Mouse (Mus musculus) hindbrain, embryonic 14.5 days (tissue): Measurements from ENCODE around the gene Gm5617. TPM values are rescaled to one million over a fixed set of nuclear protein-coding genes. Genes with fewer than 3 reads are reported as not detected.
"Not testable (repeated sequence)": the region's sequence is repeated elsewhere in the genome, so short reads cannot be mapped to it uniquely, and the experiment has no call there.

Experiments
- ATAC-seq: fragments of 200-750 bp; cut with Nextera tagmentation; 2 replicates; pipeline ENCODE4 v1.8.0; 2017; ENCODE audit warnings: moderate number of reproducible peaks, mild to moderate bottlenecking, moderate TSS enrichment, moderate library complexity; ENCODE audit not compliant: low FRiP score
- DNase-seq: peaks from one replicate; pipeline ENCODE4 v3.0.0-alpha.2; 2015; ENCODE audit warnings: low spot score
- H3K27ac ChIP-seq: fragments of 300-500 bp; sonication (generic); 2 replicates; pipeline ENCODE4 v1.5.1; 2014; ENCODE audit warnings: mild to moderate bottlenecking, moderate library complexity
- H3K27me3 ChIP-seq: fragments of 300-500 bp; sonication (generic); 2 replicates; pipeline ENCODE4 v1.6.1; 2014; ENCODE audit warnings: mild to moderate bottlenecking, low read length, mixed read lengths; ENCODE audit not compliant: control insufficient read depth, insufficient read depth
- H3K36me3 ChIP-seq: fragments of 300-500 bp; sonication (generic); replicated peaks from 2 replicates; pipeline ENCODE4 v1.6.1; 2014; ENCODE audit not compliant: control insufficient read depth, insufficient read depth
- H3K4me1 ChIP-seq: fragments of 300-500 bp; sonication (generic); replicated peaks from 2 replicates; pipeline ENCODE4 v1.6.1; 2014; ENCODE audit warnings: antibody characterized with exemption, low read length, mixed read lengths; ENCODE audit not compliant: control insufficient read depth, insufficient read depth
- H3K4me2 ChIP-seq: fragments of 300-500 bp; sonication (generic); replicated peaks from 2 replicates; pipeline ENCODE4 v1.6.1; 2014; ENCODE audit warnings: mild to moderate bottlenecking, moderate library complexity
- H3K4me3 ChIP-seq: fragments of 300-500 bp; sonication (generic); replicated peaks from 2 replicates; pipeline ENCODE4 v1.5.1; 2014; ENCODE audit warnings: mild to moderate bottlenecking, low read length
- H3K9ac ChIP-seq: fragments of 300-500 bp; sonication (generic); 2 replicates; pipeline ENCODE4 v1.6.1; 2014
- H3K9me3 ChIP-seq: fragments of 300-500 bp; sonication (generic); 2 replicates; pipeline ENCODE4 v1.6.1; 2016; ENCODE audit warnings: low read length; ENCODE audit not compliant: control insufficient read depth
- WGBS: fragments of 180-500 bp; shearing (Covaris S2); extraction: QIAGEN DNeasy Blood & Tissue Kit; methylation state at CpG from one replicate; pipeline ENCODE4 v1.1.7; 2014; 5-methylcytosine and 5-hydroxymethylcytosine counted together
- polyA plus RNA-seq: library from polyadenylated mRNA; unstranded; fragments of >200 nt; fragmentation: Nextera tagmentation; extraction: Ambion mirVana; gene quantifications from 2 replicates; pipeline ENCODE4 v1.2.1, GENCODE M21; 2014

Gm5617 gene
- polyA plus RNA-seq, 1 experiment from 2014 or later: 28.4 TPM

DNA sequence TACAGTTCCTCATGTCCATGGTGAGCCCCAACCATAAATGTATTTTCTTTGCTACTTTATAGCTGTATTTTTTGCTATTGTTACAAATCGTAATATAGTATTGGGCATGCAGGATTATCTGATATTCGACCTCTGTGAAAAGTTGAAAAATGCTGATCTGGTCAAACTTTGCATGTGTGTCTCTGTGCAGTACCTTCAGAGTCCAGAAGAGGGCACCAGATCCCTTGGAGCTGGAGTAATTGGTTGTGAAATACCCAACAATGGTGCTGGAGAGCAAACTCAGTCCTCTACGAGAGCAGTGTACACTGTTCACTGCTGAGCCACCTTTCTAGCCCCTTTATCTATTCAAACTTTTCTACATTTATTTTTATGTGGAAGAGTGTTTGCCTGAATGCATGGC is 28.4 kb upstream of the Gm5617 start:
- Histone ChIP-seq H3K36me3 (peaks cover 6% of the 10 kb centered on the region; the same call in 1 of the 2 replicates), H3K4me2 (no peak overlapping the region), H3K27ac (no peak overlapping the region), H3K4me3 (no peak overlapping the region), H3K9ac (no peak overlapping the region), H3K27me3 (no peaks in the 10 kb centered on the region), H3K9me3 (no peaks in the 10 kb centered on the region), H3K4me1 (no peaks in the 10 kb centered on the region)
- DNase-seq (peak; percentile 51), ATAC-seq (no peak)
- 61% methylated on average over 3 of the region's 3 CpGs for WGBS

- not testable (repeated sequence) for H3K9ac ChIP-seq, H3K9me3 ChIP-seq, H3K36me3 ChIP-seq, H3K4me1 ChIP-seq, DNase-seq, H3K4me3 ChIP-seq, H3K27me3 ChIP-seq, H3K27ac ChIP-seq, ATAC-seq, H3K4me2 ChIP-seq
- 98% methylated on average over 5 of the region's 5 CpGs for WGBS
These were observed 27.8 kb upstream of the Gm5617 start for GRCm38 (mm10) chr9:48467471-48467870.

- ATAC-seq (no peak), DNase-seq (no peak)
- Histone ChIP-seq H3K4me1 (no peaks in the 10 kb centered on the region), H3K4me3 (no peak overlapping the region), H3K27me3 (no peaks in the 10 kb centered on the region), H3K4me2 (no peak overlapping the region), H3K9me3 (no peaks in the 10 kb centered on the region), H3K36me3 (peaks cover 11% of the 10 kb centered on the region), H3K27ac (no peak overlapping the region), H3K9ac (no peak overlapping the region)
- 88% methylated on average over 15 of the region's 15 CpGs for WGBS
These were observed 22.7 kb upstream of the Gm5617 start for GRCm38 (mm10) chr9:48472441-48473025.

DNA sequence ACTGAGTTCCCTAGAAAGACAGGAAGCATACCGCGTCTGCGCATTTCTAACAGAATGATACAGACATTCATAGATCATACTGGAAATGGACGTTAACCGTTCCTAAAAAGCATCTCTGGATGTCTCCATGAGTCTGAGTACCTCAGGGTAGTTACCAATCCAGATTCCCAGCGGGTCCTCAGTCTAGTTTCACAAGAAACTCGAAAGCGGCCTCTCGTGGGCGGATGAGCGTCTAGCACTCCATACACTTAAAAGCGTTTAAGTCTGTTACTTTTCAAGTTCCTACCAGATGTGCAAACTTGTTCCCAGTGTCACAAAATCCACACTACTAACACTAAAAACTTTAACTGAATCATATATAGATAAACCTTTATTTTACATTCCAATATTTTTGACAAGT is 22.1 kb upstream of the Gm5617 start:
- no peak overlapping the region for H3K27ac ChIP-seq
- DNase-seq: no peak
- H3K9me3 ChIP-seq: no peaks in the 10 kb centered on the region
- no peak overlapping the region for H3K4me3 ChIP-seq
- H3K4me1 ChIP-seq: no peaks in the 10 kb centered on the region
- peaks cover 13% of the 10 kb centered on the region for H3K36me3 ChIP-seq
- H3K4me2 ChIP-seq: no peak overlapping the region
- no peak overlapping the region for H3K9ac ChIP-seq
- no peaks in the 10 kb centered on the region for H3K27me3 ChIP-seq
- WGBS: 94% methylated on average over 12 of the region's 12 CpGs
- ATAC-seq: no peak

- no peak for DNase-seq
- WGBS: 94% methylated on average over 9 of the region's 9 CpGs
- no peaks in the 10 kb centered on the region for H3K9me3 ChIP-seq
- no peak overlapping the region for H3K4me2 ChIP-seq
- no peak overlapping the region for H3K9ac ChIP-seq
- H3K27me3 ChIP-seq: no peaks in the 10 kb centered on the region
- no peak overlapping the region for H3K27ac ChIP-seq
- H3K4me3 ChIP-seq: no peak overlapping the region
- H3K4me1 ChIP-seq: no peaks in the 10 kb centered on the region
- peaks cover 15% of the 10 kb centered on the region for H3K36me3 ChIP-seq
- no peak for ATAC-seq
These were observed 20.9 kb upstream of the Gm5617 start for GRCm38 (mm10) chr9:48474367-48474766.

DNA sequence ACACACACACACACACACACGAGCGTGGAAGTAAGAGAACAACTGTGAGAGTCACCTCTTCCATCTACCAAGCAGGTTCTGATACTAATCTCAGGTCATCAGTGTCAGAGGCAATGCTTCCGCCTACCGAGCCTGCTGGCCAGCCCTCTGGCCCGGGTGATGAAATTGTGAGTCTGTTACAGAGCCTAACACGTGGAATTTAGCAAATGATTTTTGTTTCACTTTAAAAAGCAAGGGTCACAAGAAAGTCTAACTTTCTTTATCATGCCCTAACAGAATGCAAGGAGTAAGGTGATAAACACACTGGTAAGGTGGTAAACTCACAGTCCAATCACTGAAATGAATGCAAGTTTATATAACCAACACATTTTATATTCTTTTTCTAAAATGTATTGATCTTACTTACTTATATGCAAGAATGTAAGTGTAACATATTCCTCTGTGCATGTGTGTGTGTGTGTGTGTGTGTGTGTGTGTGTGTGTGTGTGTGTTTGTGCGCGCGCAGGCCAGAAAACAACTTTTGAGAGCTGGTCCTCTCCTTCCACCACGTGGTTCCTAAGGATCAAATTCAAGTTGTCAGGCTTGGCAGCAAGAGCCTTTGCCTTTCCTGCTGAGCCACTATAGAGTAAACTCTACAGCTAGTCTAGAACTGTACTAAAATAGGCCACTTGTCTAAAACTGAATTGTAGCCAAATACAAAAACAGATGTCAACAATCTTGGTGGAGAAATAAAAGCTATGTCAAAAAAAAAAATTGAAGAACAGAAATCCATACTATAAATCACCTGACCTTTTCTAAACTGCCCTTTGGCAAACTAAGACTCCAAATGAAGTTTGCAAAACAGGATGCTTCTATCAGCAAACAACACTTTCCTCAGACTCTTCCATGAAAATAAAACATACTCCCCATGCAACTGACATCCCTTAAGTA is 18.7 kb upstream of the Gm5617 start:
- Histone ChIP-seq H3K4me3 (no peak overlapping the region), H3K27me3 (no peaks in the 10 kb centered on the region), H3K27ac (no peak overlapping the region), H3K4me2 (no peak overlapping the region), H3K4me1 (no peaks in the 10 kb centered on the region), H3K36me3 (peaks cover 15% of the 10 kb centered on the region), H3K9ac (no peak overlapping the region), H3K9me3 (no peaks in the 10 kb centered on the region)
- DNase-seq (no peak), ATAC-seq (no peak)
- 92% methylated on average over 10 of the region's 10 CpGs for WGBS

DNA sequence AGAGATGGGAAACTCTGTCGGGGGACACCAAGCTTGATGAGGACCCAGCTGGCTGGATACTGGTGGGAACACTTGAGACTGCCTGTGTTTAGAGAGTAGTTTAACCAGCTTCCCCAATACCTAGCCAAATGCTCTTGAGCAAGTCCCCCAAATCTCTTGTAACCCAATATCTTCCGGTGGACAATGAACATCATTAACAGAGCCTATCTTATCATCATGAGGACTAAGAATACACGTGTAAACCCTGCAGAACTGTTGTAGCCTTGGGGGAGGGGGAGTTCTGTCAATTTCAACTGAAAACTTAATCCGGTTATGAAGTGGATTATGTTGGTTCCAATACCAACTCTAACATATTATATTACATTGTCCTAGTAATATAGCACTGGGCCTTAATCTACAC is 16.4 kb upstream of the Gm5617 start:
- no peak overlapping the region for H3K4me3 ChIP-seq
- ATAC-seq: no peak
- 98% methylated on average over 4 of the region's 4 CpGs for WGBS

GRCm38 (mm10) chr9:48479838-48480410 is 15.3 kb upstream of the Gm5617 start:
- no peaks in the 10 kb centered on the region for H3K9me3 ChIP-seq
- H3K27ac ChIP-seq: no peak overlapping the region
- WGBS: 8% methylated on average over 25 of the region's 25 CpGs
- H3K36me3 ChIP-seq: 0 out of 2 replicates have a peak, but pooled peaks cover 10% of the 10 kb centered on the region
- ATAC-seq (peak; percentile 56; the same call in 1 of the 2 replicates), DNase-seq (no peak)
- peak overlapping the region; percentile 85 for H3K4me3 ChIP-seq
- H3K4me2 ChIP-seq: peak overlapping the region; percentile 86
- H3K27me3 ChIP-seq: no peaks in the 10 kb centered on the region
- H3K4me1 ChIP-seq: no peaks in the 10 kb centered on the region
- peak overlapping the region; percentile 84 for H3K9ac ChIP-seq

More for the DNA sequence above, 16.4 kb upstream of the Gm5617 start:
- Histone ChIP-seq H3K4me1 (no peaks in the 10 kb centered on the region), H3K27ac (no peak overlapping the region), H3K36me3 (peaks cover 15% of the 10 kb centered on the region), H3K9me3 (no peaks in the 10 kb centered on the region), H3K27me3 (no peaks in the 10 kb centered on the region), H3K4me2 (no peak overlapping the region), H3K9ac (no peak overlapping the region)
- no peak for DNase-seq
